Mouse (Mus musculus): ENCODE data around the gene Srcap. TPM values are rescaled to one million over a fixed set of nuclear protein-coding genes. Genes with fewer than 3 reads are reported as not detected.

Gene Srcap
- polyA plus RNA-seq, 1 experiment, result 106 TPM

DNA sequence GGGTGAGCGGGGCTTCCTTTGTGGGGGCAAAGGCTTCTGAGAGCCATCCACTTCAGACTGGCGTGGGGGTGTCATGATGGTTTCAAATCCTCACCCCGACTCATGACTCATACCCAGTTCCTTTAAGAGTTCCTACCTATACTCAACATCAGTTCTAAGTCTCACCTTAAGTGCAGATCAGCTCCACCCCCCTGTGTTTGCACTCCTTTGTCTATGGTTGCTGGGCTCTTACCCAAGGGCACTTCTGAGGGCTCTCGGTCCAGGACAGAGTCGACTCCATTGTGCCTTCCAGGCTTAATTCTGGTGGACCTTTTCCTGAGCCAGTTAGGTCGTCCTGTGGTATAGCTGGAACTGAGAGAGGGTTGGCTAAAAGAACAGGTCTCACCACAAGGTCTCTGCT lies 95.4 kb downstream of the Srcap start:
- H3K36me3 ChIP-seq (ENCODE audit: control insufficient read depth, insufficient read depth, low read length, poor library complexity, severe bottlenecking), result no peaks in the 10 kb centered on the region
- no peaks in the 10 kb centered on the region for H3K4me1 ChIP-seq (ENCODE audit: control insufficient read depth, insufficient read depth, low read length)
- H3K9ac ChIP-seq (ENCODE audit: low read depth, poor library complexity, severe bottlenecking), result no peak overlapping the region
- TF ChIP-seq CTCF (IDR thresholded peaks at IDR 0.05; ENCODE audit: low read depth, low read length) (no peak), EP300 (IDR thresholded peaks at IDR 0.05; ENCODE audit: insufficient read depth, low read depth, low read length) (no peak), POLR2A (IDR thresholded peaks at IDR 0.05; ENCODE audit: insufficient read depth, low read length) (no peak)
- H3K9me3 ChIP-seq (replicated peaks; ENCODE audit: control insufficient read depth, insufficient read depth, low read length, poor library complexity, severe bottlenecking), result peaks cover 33% of the 10 kb centered on the region
- no peak overlapping the region for H3K27ac ChIP-seq (ENCODE audit: insufficient read depth, low read length)
- H3K27me3 ChIP-seq (ENCODE audit: control insufficient read depth, insufficient read depth, low read length, poor library complexity, severe bottlenecking), result no peaks in the 10 kb centered on the region
- H3K4me3 ChIP-seq (ENCODE audit: low read depth, low read length), result no peak overlapping the region

Other genes with a start within 250 kb of the Srcap start
- gene Sephs2, start 237.9 kb upstream of the Srcap start, polyA plus RNA-seq (2011; ENCODE audit: insufficient read depth, insufficient read length, low read depth, missing spikeins), result 77.5 and 80.3 TPM in 2 replicates
- gene Itgal, start 215.7 kb upstream of the Srcap start, polyA plus RNA-seq (2011; ENCODE audit: insufficient read depth, insufficient read length, low read depth, missing spikeins), result 0.55 and 0.81 TPM in 2 replicates
- 7.0 and 7.8 TPM in 2 replicates for gene Zfp768, start 166.4 kb upstream of the Srcap start, polyA plus RNA-seq (2011; ENCODE audit: insufficient read depth, insufficient read length, low read depth, missing spikeins)
- gene Zfp747, start 135.9 kb upstream of the Srcap start, polyA plus RNA-seq (2011; ENCODE audit: insufficient read depth, insufficient read length, low read depth, missing spikeins), result 4.2 and 7.5 TPM in 2 replicates
- gene 9130019O22Rik, start 124.8 kb upstream of the Srcap start, polyA plus RNA-seq (2011; ENCODE audit: insufficient read depth, insufficient read length, low read depth, missing spikeins), result 1.7 and 2.1 TPM in 2 replicates
- 2.0 and 6.1 TPM in 2 replicates for gene E430018J23Rik, start 118.4 kb upstream of the Srcap start, polyA plus RNA-seq (2011; ENCODE audit: insufficient read depth, insufficient read length, low read depth, missing spikeins)
- gene Zfp764, start 105.2 kb upstream of the Srcap start, polyA plus RNA-seq (2011; ENCODE audit: insufficient read depth, insufficient read length, low read depth, missing spikeins), result 1.4 and 1.9 TPM in 2 replicates
- 20.3 and 24.9 TPM in 2 replicates for gene Zfp688, start 89.9 kb upstream of the Srcap start, polyA plus RNA-seq (2011; ENCODE audit: insufficient read depth, insufficient read length, low read depth, missing spikeins)
- gene Zfp689, start 62.8 kb upstream of the Srcap start, polyA plus RNA-seq (2011; ENCODE audit: insufficient read depth, insufficient read length, low read depth, missing spikeins), result 2.7 and 2.8 TPM in 2 replicates
- gene Prr14, start 52.4 kb upstream of the Srcap start, polyA plus RNA-seq (2011; ENCODE audit: insufficient read depth, insufficient read length, low read depth, missing spikeins), result 45.3 and 48.0 TPM in 2 replicates
- gene Fbrs, start 32.8 kb upstream of the Srcap start, polyA plus RNA-seq (2011; ENCODE audit: insufficient read depth, insufficient read length, low read depth, missing spikeins), result 21.8 and 25.3 TPM in 2 replicates
- gene Gm42715, start 7.6 kb downstream of the Srcap start, polyA plus RNA-seq (2011; ENCODE audit: insufficient read depth, insufficient read length, low read depth, missing spikeins), result 13.0 and 13.6 TPM in 2 replicates
- 2.9 and 3.2 TPM in 2 replicates for gene Tmem265, start 49.4 kb downstream of the Srcap start, polyA plus RNA-seq (2011; ENCODE audit: insufficient read depth, insufficient read length, low read depth, missing spikeins)
- 38.1 and 44.6 TPM in 2 replicates for gene Phkg2, start 61.4 kb downstream of the Srcap start, polyA plus RNA-seq (2011; ENCODE audit: insufficient read depth, insufficient read length, low read depth, missing spikeins)
- gene Ccdc189, start 76.6 kb downstream of the Srcap start, polyA plus RNA-seq (2011; ENCODE audit: insufficient read depth, insufficient read length, low read depth, missing spikeins), result 3.3 and 4.7 TPM in 2 replicates
- 39.4 and 41.6 TPM in 2 replicates for gene Rnf40, start 76.8 kb downstream of the Srcap start, polyA plus RNA-seq (2011; ENCODE audit: insufficient read depth, insufficient read length, low read depth, missing spikeins)
- 4.9 and 6.0 TPM in 2 replicates for gene Zfp629, start 103.8 kb downstream of the Srcap start, polyA plus RNA-seq (2011; ENCODE audit: insufficient read depth, insufficient read length, low read depth, missing spikeins)
- gene Bcl7c, start 196.9 kb downstream of the Srcap start, polyA plus RNA-seq (2011; ENCODE audit: insufficient read depth, insufficient read length, low read depth, missing spikeins), result 48.6 and 49.8 TPM in 2 replicates
- 8.8 and 13.9 TPM in 2 replicates for gene Ctf1, start 200.8 kb downstream of the Srcap start, polyA plus RNA-seq (2011; ENCODE audit: insufficient read depth, insufficient read length, low read depth, missing spikeins)
- not detected in 2 replicates for gene Ctf2, start 220.2 kb downstream of the Srcap start, polyA plus RNA-seq (2011; ENCODE audit: insufficient read depth, insufficient read length, low read depth, missing spikeins)
- 55.1 and 58.3 TPM in 2 replicates for gene Fbxl19, start 232.6 kb downstream of the Srcap start, polyA plus RNA-seq (2011; ENCODE audit: insufficient read depth, insufficient read length, low read depth, missing spikeins)